Mouse (Mus musculus) midbrain, embryonic 16.5 days (tissue): Measurements from ENCODE around the gene Taf15. TPM values are rescaled to one million over a fixed set of nuclear protein-coding genes. Genes with fewer than 3 reads are reported as not detected.

Experiments used
- ATAC-seq: fragments of 200-750 bp; cut with Nextera tagmentation; 2 replicates; pipeline ENCODE4 v1.8.0; 2017; ENCODE audit warnings: moderate TSS enrichment
- H3K27ac ChIP-seq: fragments of 300-500 bp; sonication (generic); 2 replicates; pipeline ENCODE4 v1.5.1; 2014; ENCODE audit warnings: mild to moderate bottlenecking, low read length, mixed read lengths
- H3K27me3 ChIP-seq: fragments of 300-500 bp; sonication (generic); 2 replicates; pipeline ENCODE4 v1.6.1; 2014; ENCODE audit warnings: low read depth, low read length, mixed read lengths; ENCODE audit not compliant: control insufficient read depth, insufficient read depth
- H3K36me3 ChIP-seq: fragments of 300-500 bp; sonication (generic); 2 replicates; pipeline ENCODE4 v1.6.1; 2014; ENCODE audit warnings: mild to moderate bottlenecking, low read length, moderate library complexity, mixed read lengths; ENCODE audit not compliant: control insufficient read depth, insufficient read depth
- H3K4me1 ChIP-seq: fragments of 300-500 bp; sonication (generic); 2 replicates; pipeline ENCODE4 v1.6.1; 2014; ENCODE audit warnings: mild to moderate bottlenecking, low read length, mixed read lengths; ENCODE audit not compliant: control insufficient read depth, insufficient read depth
- H3K4me2 ChIP-seq: fragments of 300-500 bp; sonication (generic); 2 replicates; pipeline ENCODE4 v1.6.1; 2014; ENCODE audit warnings: mild to moderate bottlenecking, low read length, mixed read lengths
- H3K4me3 ChIP-seq: fragments of 300-500 bp; sonication (generic); 2 replicates; pipeline ENCODE4 v1.5.1; 2014; ENCODE audit warnings: low read depth, mild to moderate bottlenecking, low read length, moderate library complexity, mixed read lengths
- H3K9ac ChIP-seq: fragments of 300-500 bp; sonication (generic); 2 replicates; pipeline ENCODE4 v1.6.1; 2014; ENCODE audit warnings: low read depth, low read length, mixed read lengths
- H3K9me3 ChIP-seq: fragments of 300-500 bp; sonication (generic); replicated peaks from 2 replicates; pipeline ENCODE4 v1.6.1; 2014; ENCODE audit warnings: mild to moderate bottlenecking, low read length, mixed read lengths; ENCODE audit not compliant: control insufficient read depth, poor library complexity, severe bottlenecking
- WGBS: fragments of 180-500 bp; shearing (Covaris S2); extraction: QIAGEN DNeasy Blood & Tissue Kit; methylation state at CpG from one replicate; pipeline ENCODE4 v1.1.7; 2014; 5-methylcytosine and 5-hydroxymethylcytosine counted together
- polyA plus RNA-seq: library from polyadenylated mRNA; unstranded; fragments of >200 nt; fragmentation: Nextera tagmentation; extraction: Ambion mirVana; gene quantifications from 2 replicates; pipeline ENCODE4 v1.2.1, GENCODE M21; 2015

Taf15 gene
- polyA plus RNA-seq, 1 experiment from 2014 or later: 10.9 TPM

- WGBS: 86% methylated on average over 10 of the region's 10 CpGs
- H3K4me1 ChIP-seq: peaks cover 2% of the 10 kb centered on the region; the same call in 1 of the 2 replicates
- no peak overlapping the region for H3K9ac ChIP-seq
- H3K4me2 ChIP-seq: no peak overlapping the region
- no peak for ATAC-seq
- no peaks in the 10 kb centered on the region for H3K36me3 ChIP-seq
- H3K27me3 ChIP-seq: no peaks in the 10 kb centered on the region
- H3K9me3 ChIP-seq: no peaks in the 10 kb centered on the region
- H3K27ac ChIP-seq: no peak overlapping the region
- H3K4me3 ChIP-seq: no peak overlapping the region
Observed at GRCm38 (mm10) chr11:83451281-83451680, 21.6 kb upstream of the Taf15 start.

GRCm38 (mm10) chr11:83454548-83454947 is 18.3 kb upstream of the Taf15 start:
- H3K27ac ChIP-seq: no peak overlapping the region
- no peak for ATAC-seq
- H3K36me3 ChIP-seq: no peaks in the 10 kb centered on the region
- no peak overlapping the region for H3K4me2 ChIP-seq
- no peaks in the 10 kb centered on the region for H3K9me3 ChIP-seq
- H3K4me1 ChIP-seq: no peaks in the 10 kb centered on the region
- H3K9ac ChIP-seq: no peak overlapping the region
- WGBS: 37% methylated on average over 4 of the region's 4 CpGs
- H3K4me3 ChIP-seq: no peak overlapping the region
- H3K27me3 ChIP-seq: no peaks in the 10 kb centered on the region

- Histone ChIP-seq H3K4me3 (no peak overlapping the region), H3K36me3 (no peaks in the 10 kb centered on the region), H3K27ac (no peak overlapping the region), H3K9ac (no peak overlapping the region), H3K4me2 (no peak overlapping the region), H3K4me1 (no peaks in the 10 kb centered on the region), H3K9me3 (no peaks in the 10 kb centered on the region), H3K27me3 (no peaks in the 10 kb centered on the region; the same call in 1 of the 2 replicates)
- no peak for ATAC-seq
- 70% methylated on average over 3 of the region's 3 CpGs for WGBS
Observed at GRCm38 (mm10) chr11:83455608-83456007, 17.3 kb upstream of the Taf15 start.

- Histone ChIP-seq H3K9ac (no peak overlapping the region), H3K27ac (no peak overlapping the region), H3K9me3 (no peaks in the 10 kb centered on the region), H3K36me3 (no peaks in the 10 kb centered on the region), H3K4me2 (no peak overlapping the region), H3K27me3 (peaks cover 4% of the 10 kb centered on the region), H3K4me3 (no peak overlapping the region), H3K4me1 (peaks cover 1% of the 10 kb centered on the region; the same call in 1 of the 2 replicates)
- WGBS: 14% methylated on average over 7 of the region's 7 CpGs
- ATAC-seq: no peak
Observed at GRCm38 (mm10) chr11:83457257-83457656, 15.6 kb upstream of the Taf15 start.

GRCm38 (mm10) chr11:83457912-83458601 is 14.8 kb upstream of the Taf15 start:
- Histone ChIP-seq H3K27me3 (peaks cover 4% of the 10 kb centered on the region), H3K36me3 (no peaks in the 10 kb centered on the region), H3K9ac (no peak overlapping the region), H3K4me1 (peaks cover 9% of the 10 kb centered on the region; the same call in 1 of the 2 replicates), H3K4me3 (no peak overlapping the region), H3K4me2 (no peak overlapping the region), H3K9me3 (no peaks in the 10 kb centered on the region), H3K27ac (no peak overlapping the region)
- ATAC-seq: no peak
- WGBS: 42% methylated on average over 9 of the region's 9 CpGs

- Histone ChIP-seq H3K4me2 (no peak overlapping the region), H3K36me3 (no peaks in the 10 kb centered on the region), H3K4me1 (peaks cover 9% of the 10 kb centered on the region; the same call in 1 of the 2 replicates), H3K27ac (no peak overlapping the region), H3K9ac (no peak overlapping the region), H3K9me3 (no peaks in the 10 kb centered on the region), H3K4me3 (no peak overlapping the region), H3K27me3 (peaks cover 17% of the 10 kb centered on the region)
- WGBS: 59% methylated on average over 10 of the region's 10 CpGs
- no peak for ATAC-seq
Observed at GRCm38 (mm10) chr11:83461462-83462027, 11.3 kb upstream of the Taf15 start.

- Histone ChIP-seq H3K27me3 (peaks cover 17% of the 10 kb centered on the region), H3K4me3 (peak within 1 kb of the TSS; percentile 55), H3K9me3 (no peaks in the 10 kb centered on the region), H3K4me2 (peak within 1 kb of the TSS; percentile 95), H3K27ac (no peak within 1 kb of the TSS), H3K4me1 (peaks cover 9% of the 10 kb centered on the region; the same call in 1 of the 2 replicates), H3K9ac (peak within 1 kb of the TSS; percentile 76), H3K36me3 (no peaks in the 10 kb centered on the region)
- WGBS: under 1% methylated on average over 40 of the region's 42 CpGs
- 0 out of 2 replicates have a peak, but pooled peaks have one; percentile 36 for ATAC-seq
Observed at GRCm38 (mm10) chr11:83462711-83463244, 10.1 kb upstream of the Taf15 start, which contains the start of gene Mmp28. Mmp28 (minus strand) TSS chr11:83463071.

GRCm38 (mm10) chr11:83465976-83466375 is 6.9 kb upstream of the Taf15 start:
- Histone ChIP-seq H3K9me3 (no peaks in the 10 kb centered on the region), H3K4me2 (no peak overlapping the region), H3K4me3 (no peak overlapping the region), H3K36me3 (no peaks in the 10 kb centered on the region), H3K4me1 (peaks cover 9% of the 10 kb centered on the region; the same call in 1 of the 2 replicates), H3K27me3 (peaks cover 17% of the 10 kb centered on the region), H3K27ac (no peak overlapping the region), H3K9ac (no peak overlapping the region)
- no peak for ATAC-seq
- WGBS: 26% methylated on average over 2 of the region's 2 CpGs

- no peak overlapping the region for H3K4me3 ChIP-seq
Observed at GRCm38 (mm10) chr11:83467120-83467652, 5.7 kb upstream of the Taf15 start.

More at GRCm38 (mm10) chr11:83467120-83467652, 5.7 kb upstream of the Taf15 start:
- Histone ChIP-seq H3K9me3 (no peaks in the 10 kb centered on the region), H3K4me1 (peaks cover 14% of the 10 kb centered on the region), H3K27me3 (peaks cover 13% of the 10 kb centered on the region), H3K4me2 (no peak overlapping the region), H3K9ac (no peak overlapping the region), H3K36me3 (no peaks in the 10 kb centered on the region), H3K27ac (no peak overlapping the region)
- no peak for ATAC-seq
- 47% methylated on average over 11 of the region's 11 CpGs for WGBS
